Mouse (Mus musculus): ENCODE measurements around the gene Alg13. TPM values are rescaled to one million over a fixed set of nuclear protein-coding genes. Genes with fewer than 3 reads are reported as not detected.

Alg13 gene
- polyA plus RNA-seq, 1 experiment from 2014 or later, result 10.6 TPM

GRCm38 (mm10) chrX:144338355-144338754 is 20.8 kb downstream of the Alg13 start:
- Histone ChIP-seq H3K4me1 (replicated peaks; ENCODE audit: control insufficient read depth, insufficient read depth) (no peaks in the 10 kb centered on the region), H3K4me2 (replicated peaks; ENCODE audit: low read depth) (no peak overlapping the region), H3K4me3 (ENCODE audit: low read depth, low read length) (no peak overlapping the region), H3K9me3 (ENCODE audit: control insufficient read depth, low read length) (no peaks in the 10 kb centered on the region), H3K27ac (replicated peaks) (no peak overlapping the region), H3K27me3 (ENCODE audit: control insufficient read depth, insufficient read depth, low read length) (no peaks in the 10 kb centered on the region), H3K36me3 (ENCODE audit: control insufficient read depth, insufficient read depth, low read length) (no peaks in the 10 kb centered on the region), H3K9ac (ENCODE audit: low read length) (no peak overlapping the region)
- no peak for ATAC-seq (ENCODE audit: low FRiP score, low TSS enrichment)
- no peak for DNase-seq (ENCODE audit: low spot score)
- no peak for TF ChIP-seq CTCF (IDR thresholded peaks at IDR 0.05; ENCODE audit: low read depth)
- no peak for TF ChIP-seq EP300 (optimal IDR thresholded peaks at IDR 0.05)

GRCm38 (mm10) chrX:144374196-144374595 is 56.6 kb downstream of the Alg13 start:
- H3K4me3 ChIP-seq (ENCODE audit: low read depth, low read length), result no peak overlapping the region
- no peak for ATAC-seq (ENCODE audit: low FRiP score, low TSS enrichment)
- no peaks in the 10 kb centered on the region for H3K27me3 ChIP-seq (ENCODE audit: control insufficient read depth, insufficient read depth, low read length)
- H3K4me1 ChIP-seq (replicated peaks; ENCODE audit: control insufficient read depth, insufficient read depth), result no peaks in the 10 kb centered on the region
- no peaks in the 10 kb centered on the region for H3K36me3 ChIP-seq (ENCODE audit: control insufficient read depth, insufficient read depth, low read length)
- H3K27ac ChIP-seq (replicated peaks), result no peak overlapping the region
- H3K4me2 ChIP-seq (replicated peaks; ENCODE audit: low read depth), result no peak overlapping the region
- DNase-seq (ENCODE audit: low spot score), result no peak
- 52% methylated on average over 2 of the region's 2 CpGs for WGBS
- TF ChIP-seq EP300 (optimal IDR thresholded peaks at IDR 0.05) (no peak), CTCF (IDR thresholded peaks at IDR 0.05; ENCODE audit: low read depth) (no peak)
- H3K9ac ChIP-seq (ENCODE audit: low read length), result no peak overlapping the region
- H3K9me3 ChIP-seq (ENCODE audit: control insufficient read depth, low read length), result no peaks in the 10 kb centered on the region

GRCm38 (mm10) chrX:144403526-144403925 is 85.9 kb downstream of the Alg13 start:
- Histone ChIP-seq H3K27ac (replicated peaks) (no peak overlapping the region), H3K4me3 (ENCODE audit: low read depth, low read length) (no peak overlapping the region), H3K9me3 (ENCODE audit: control insufficient read depth, low read length) (no peaks in the 10 kb centered on the region), H3K4me1 (replicated peaks; ENCODE audit: control insufficient read depth, insufficient read depth) (no peaks in the 10 kb centered on the region), H3K27me3 (ENCODE audit: control insufficient read depth, insufficient read depth, low read length) (no peaks in the 10 kb centered on the region), H3K9ac (ENCODE audit: low read length) (no peak overlapping the region), H3K4me2 (replicated peaks; ENCODE audit: low read depth) (no peak overlapping the region), H3K36me3 (ENCODE audit: control insufficient read depth, insufficient read depth, low read length) (no peaks in the 10 kb centered on the region)
- 32% methylated on average over 7 of the region's 7 CpGs for WGBS
- ATAC-seq (ENCODE audit: low FRiP score, low TSS enrichment), result no peak
- DNase-seq (ENCODE audit: low spot score), result peak; percentile 44
- TF ChIP-seq EP300 (optimal IDR thresholded peaks at IDR 0.05) (no peak), CTCF (IDR thresholded peaks at IDR 0.05; ENCODE audit: low read depth) (peak; percentile 88)

GRCm38 (mm10) chrX:144408036-144408435 is 90.4 kb downstream of the Alg13 start:
- WGBS, result 57% methylated on average over 5 of the region's 5 CpGs
- TF ChIP-seq EP300 (optimal IDR thresholded peaks at IDR 0.05), result no peak

GRCm38 (mm10) chrX:144420259-144420658 is 102.7 kb downstream of the Alg13 start:
- Histone ChIP-seq H3K4me3 (ENCODE audit: low read depth, low read length) (no peak overlapping the region), H3K27me3 (ENCODE audit: control insufficient read depth, insufficient read depth, low read length) (no peaks in the 10 kb centered on the region), H3K9ac (ENCODE audit: low read length) (no peak overlapping the region), H3K4me1 (replicated peaks; ENCODE audit: control insufficient read depth, insufficient read depth) (no peaks in the 10 kb centered on the region), H3K4me2 (replicated peaks; ENCODE audit: low read depth) (no peak overlapping the region), H3K9me3 (ENCODE audit: control insufficient read depth, low read length) (no peaks in the 10 kb centered on the region), H3K36me3 (ENCODE audit: control insufficient read depth, insufficient read depth, low read length) (no peaks in the 10 kb centered on the region), H3K27ac (replicated peaks) (no peak overlapping the region)
- TF ChIP-seq EP300 (optimal IDR thresholded peaks at IDR 0.05) (no peak), CTCF (IDR thresholded peaks at IDR 0.05; ENCODE audit: low read depth) (no peak)
- no peak for ATAC-seq (ENCODE audit: low FRiP score, low TSS enrichment)
- DNase-seq (ENCODE audit: low spot score), result no peak
- 63% methylated on average over 1 of the region's 1 CpGs for WGBS

More at GRCm38 (mm10) chrX:144408036-144408435, 90.4 kb downstream of the Alg13 start:
- H3K9me3 ChIP-seq (ENCODE audit: control insufficient read depth, low read length), result no peaks in the 10 kb centered on the region
- no peak overlapping the region for H3K9ac ChIP-seq (ENCODE audit: low read length)
- H3K4me3 ChIP-seq (ENCODE audit: low read depth, low read length), result no peak overlapping the region
- H3K4me1 ChIP-seq (replicated peaks; ENCODE audit: control insufficient read depth, insufficient read depth), result no peaks in the 10 kb centered on the region
- no peaks in the 10 kb centered on the region for H3K27me3 ChIP-seq (ENCODE audit: control insufficient read depth, insufficient read depth, low read length)
- DNase-seq (ENCODE audit: low spot score) (no peak), ATAC-seq (ENCODE audit: low FRiP score, low TSS enrichment) (no peak)
- no peaks in the 10 kb centered on the region for H3K36me3 ChIP-seq (ENCODE audit: control insufficient read depth, insufficient read depth, low read length)
- no peak overlapping the region for H3K27ac ChIP-seq (replicated peaks)
- H3K4me2 ChIP-seq (replicated peaks; ENCODE audit: low read depth), result no peak overlapping the region

GRCm38 (mm10) chrX:144421091-144421490 is 103.5 kb downstream of the Alg13 start:
- Histone ChIP-seq H3K4me3 (ENCODE audit: low read depth, low read length) (no peak overlapping the region), H3K4me1 (replicated peaks; ENCODE audit: control insufficient read depth, insufficient read depth) (no peaks in the 10 kb centered on the region), H3K4me2 (replicated peaks; ENCODE audit: low read depth) (no peak overlapping the region), H3K9me3 (ENCODE audit: control insufficient read depth, low read length) (no peaks in the 10 kb centered on the region), H3K27me3 (ENCODE audit: control insufficient read depth, insufficient read depth, low read length) (no peaks in the 10 kb centered on the region), H3K9ac (ENCODE audit: low read length) (no peak overlapping the region), H3K36me3 (ENCODE audit: control insufficient read depth, insufficient read depth, low read length) (no peaks in the 10 kb centered on the region), H3K27ac (replicated peaks) (no peak overlapping the region)
- TF ChIP-seq CTCF (IDR thresholded peaks at IDR 0.05; ENCODE audit: low read depth) (no peak), EP300 (optimal IDR thresholded peaks at IDR 0.05) (no peak)
- ATAC-seq (ENCODE audit: low FRiP score, low TSS enrichment) (no peak), DNase-seq (ENCODE audit: low spot score) (no peak)
- 91% methylated on average over 1 of the region's 1 CpGs for WGBS

Data from stomach, postnatal 0 days (tissue).